Mouse (Mus musculus) forebrain, embryonic 11.5 days (tissue): ENCODE measurements around the gene Prlhr. TPM values are rescaled to one million over a fixed set of nuclear protein-coding genes. Genes with fewer than 3 reads are reported as not detected.

Experiments
- ATAC-seq: fragments of 200-750 bp; cut with Nextera tagmentation; replicated peaks from 2 replicates; pipeline ENCODE4 v1.8.0; 2017; ENCODE audit warnings: moderate TSS enrichment; ENCODE audit not compliant: low FRiP score
- DNase-seq: peaks from one replicate; pipeline ENCODE4 v3.0.0-alpha.2; 2017; ENCODE audit warnings: low spot score
- H3K27ac ChIP-seq: fragments of 300-500 bp; sonication (generic); 2 replicates; pipeline ENCODE4 v1.5.1; 2014; ENCODE audit warnings: low read depth, low read length
- H3K27me3 ChIP-seq: fragments of 300-500 bp; sonication (generic); 2 replicates; pipeline ENCODE4 v1.6.1; 2014; ENCODE audit warnings: mild to moderate bottlenecking, low read length, mixed read lengths; ENCODE audit not compliant: control insufficient read depth, insufficient read depth
- H3K36me3 ChIP-seq: fragments of 300-500 bp; sonication (generic); 2 replicates; pipeline ENCODE4 v1.6.1; 2014; ENCODE audit warnings: mild to moderate bottlenecking, low read length, moderate library complexity, mixed read lengths; ENCODE audit not compliant: control insufficient read depth, insufficient read depth
- H3K4me1 ChIP-seq: fragments of 300-500 bp; sonication (generic); replicated peaks from 2 replicates; pipeline ENCODE4 v1.6.1; 2014; ENCODE audit warnings: low read length, mixed read lengths; ENCODE audit not compliant: control insufficient read depth, insufficient read depth
- H3K4me2 ChIP-seq: fragments of 300-500 bp; sonication (generic); 2 replicates; pipeline ENCODE4 v1.6.1; 2014; ENCODE audit warnings: low read depth, mild to moderate bottlenecking, low read length, moderate library complexity, mixed read lengths; ENCODE audit not compliant: severe bottlenecking
- H3K4me3 ChIP-seq: fragments of 300-500 bp; sonication (generic); 2 replicates; pipeline ENCODE4 v1.5.1; 2014; ENCODE audit warnings: low read depth, low read length
- H3K9ac ChIP-seq: fragments of 300-500 bp; sonication (generic); 2 replicates; pipeline ENCODE4 v1.6.1; 2014; ENCODE audit warnings: low read length
- H3K9me3 ChIP-seq: fragments of 300-500 bp; sonication (generic); 2 replicates; pipeline ENCODE4 v1.6.1; 2016; ENCODE audit warnings: low read length, mixed read lengths; ENCODE audit not compliant: control insufficient read depth
- WGBS: fragments of 180-500 bp; shearing (Covaris S2); extraction: QIAGEN DNeasy Blood & Tissue Kit; methylation state at CpG from one replicate; pipeline ENCODE4 v1.1.7; 2014; 5-methylcytosine and 5-hydroxymethylcytosine counted together
- polyA plus RNA-seq: library from polyadenylated mRNA; unstranded; fragments of >200 nt; fragmentation: Nextera tagmentation; extraction: Ambion mirVana; gene quantifications from 2 replicates; pipeline ENCODE4 v1.2.1, GENCODE M21; 2014

Gene Prlhr
- polyA plus RNA-seq, 1 experiment from 2014 or later: not detected

DNA sequence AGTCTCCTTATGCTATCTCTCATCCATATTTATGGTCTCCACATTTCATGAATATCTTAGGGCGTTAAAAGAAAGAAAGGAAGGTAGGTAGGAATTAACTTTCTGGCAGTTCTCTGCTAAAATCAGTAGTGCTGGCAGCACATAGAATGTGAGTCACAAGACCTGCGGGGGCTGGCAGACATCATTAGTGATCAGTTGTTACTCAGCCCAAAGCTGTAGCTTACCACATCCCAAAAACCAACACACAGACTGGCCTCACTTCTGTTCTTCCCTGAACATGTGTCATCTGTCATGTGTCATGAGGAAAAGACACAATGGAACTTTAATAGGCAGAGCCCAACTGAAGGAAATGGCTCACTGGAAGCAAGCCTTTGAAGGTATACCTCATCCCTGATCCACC, 9.0 kb downstream of the Prlhr start:
- no peaks in the 10 kb centered on the region for H3K36me3 ChIP-seq
- no peak overlapping the region for H3K27ac ChIP-seq
- no peaks in the 10 kb centered on the region for H3K27me3 ChIP-seq
- no peaks in the 10 kb centered on the region for H3K4me1 ChIP-seq
- no peak for DNase-seq
- no peaks in the 10 kb centered on the region for H3K9me3 ChIP-seq
- H3K4me3 ChIP-seq: no peak overlapping the region
- H3K4me2 ChIP-seq: no peak overlapping the region
- WGBS: 81% methylated on average over 2 of the region's 2 CpGs
- no peak overlapping the region for H3K9ac ChIP-seq
- no peak for ATAC-seq

DNA sequence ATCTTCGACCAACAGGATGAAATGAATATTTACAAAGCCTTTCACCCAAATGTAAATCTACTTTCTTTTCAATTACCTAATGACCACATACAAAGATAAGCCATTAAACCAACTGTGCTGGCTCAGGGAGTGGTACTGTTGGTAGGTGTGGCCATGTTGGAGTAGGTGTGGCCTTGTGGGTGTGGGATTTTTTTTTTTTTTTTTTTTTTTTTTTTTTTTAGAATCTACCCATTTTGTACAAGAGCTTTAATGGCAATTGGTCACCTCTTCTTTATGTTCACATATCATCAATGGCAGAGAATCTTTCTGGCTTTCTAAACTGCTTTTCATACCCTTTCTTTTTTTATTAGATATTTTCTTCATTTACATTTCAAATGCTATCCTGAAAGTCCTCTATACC, 12.3 kb downstream of the Prlhr start:
- H3K4me3 ChIP-seq: no peak overlapping the region

DNA sequence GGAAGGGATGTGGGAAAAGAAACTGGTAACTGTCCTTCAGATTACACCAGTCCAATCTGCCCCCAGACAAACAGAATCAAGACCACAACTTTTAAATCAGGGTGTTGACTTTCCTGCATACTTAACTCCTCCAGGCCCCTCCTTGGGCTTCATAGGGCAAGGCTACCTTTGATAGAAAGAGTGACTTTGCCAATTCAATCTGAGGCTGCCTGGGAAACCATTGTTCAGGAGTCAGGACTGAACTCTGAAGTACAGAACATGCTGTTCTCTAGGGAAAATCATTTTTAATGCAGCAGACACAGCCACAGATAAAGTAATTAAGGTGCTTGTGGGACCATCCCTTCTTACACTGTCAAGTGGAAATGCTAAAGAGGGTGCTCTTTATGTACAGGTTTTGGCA, 27.6 kb downstream of the Prlhr start:
- no peaks in the 10 kb centered on the region for H3K4me1 ChIP-seq
- H3K4me3 ChIP-seq: no peak overlapping the region
- H3K4me2 ChIP-seq: no peak overlapping the region
- H3K9ac ChIP-seq: no peak overlapping the region
- H3K36me3 ChIP-seq: no peaks in the 10 kb centered on the region
- no peaks in the 10 kb centered on the region for H3K9me3 ChIP-seq
- H3K27ac ChIP-seq: no peak overlapping the region
- no peaks in the 10 kb centered on the region for H3K27me3 ChIP-seq
- ATAC-seq (no peak), DNase-seq (no peak)

More for the DNA sequence above, 12.3 kb downstream of the Prlhr start:
- Histone ChIP-seq H3K9me3 (no peaks in the 10 kb centered on the region), H3K4me1 (no peaks in the 10 kb centered on the region), H3K9ac (no peak overlapping the region), H3K27ac (no peak overlapping the region), H3K27me3 (no peaks in the 10 kb centered on the region), H3K4me2 (no peak overlapping the region), H3K36me3 (no peaks in the 10 kb centered on the region)
- WGBS: 98% methylated on average over 1 of the region's 1 CpGs
- DNase-seq (no peak), ATAC-seq (no peak)

DNA sequence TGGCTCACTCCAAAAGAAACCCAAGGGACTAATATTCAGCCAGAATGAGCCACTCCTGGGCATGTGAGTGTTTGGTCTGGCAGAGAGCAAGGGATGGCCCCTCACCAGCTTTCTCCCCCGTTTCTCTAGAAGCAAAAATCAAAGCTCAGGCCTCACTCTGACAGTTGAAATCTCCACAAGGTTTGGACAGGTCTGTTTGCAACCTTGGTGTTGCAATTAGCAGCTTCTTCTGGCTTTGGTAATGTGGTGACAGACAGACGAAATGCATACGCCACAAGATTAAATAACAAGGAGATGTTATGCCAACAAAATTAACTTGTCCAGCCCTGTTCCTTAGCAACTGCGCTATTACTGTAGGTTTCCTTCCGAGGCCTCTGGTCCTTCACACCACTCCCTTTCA, 28.0 kb downstream of the Prlhr start:
- Histone ChIP-seq H3K36me3 (no peaks in the 10 kb centered on the region), H3K4me1 (no peaks in the 10 kb centered on the region), H3K9ac (no peak overlapping the region), H3K4me2 (no peak overlapping the region), H3K4me3 (no peak overlapping the region), H3K27ac (no peak overlapping the region), H3K9me3 (no peaks in the 10 kb centered on the region), H3K27me3 (no peaks in the 10 kb centered on the region)
- ATAC-seq: no peak
- WGBS: 74% methylated on average over 5 of the region's 5 CpGs
- no peak for DNase-seq

DNA sequence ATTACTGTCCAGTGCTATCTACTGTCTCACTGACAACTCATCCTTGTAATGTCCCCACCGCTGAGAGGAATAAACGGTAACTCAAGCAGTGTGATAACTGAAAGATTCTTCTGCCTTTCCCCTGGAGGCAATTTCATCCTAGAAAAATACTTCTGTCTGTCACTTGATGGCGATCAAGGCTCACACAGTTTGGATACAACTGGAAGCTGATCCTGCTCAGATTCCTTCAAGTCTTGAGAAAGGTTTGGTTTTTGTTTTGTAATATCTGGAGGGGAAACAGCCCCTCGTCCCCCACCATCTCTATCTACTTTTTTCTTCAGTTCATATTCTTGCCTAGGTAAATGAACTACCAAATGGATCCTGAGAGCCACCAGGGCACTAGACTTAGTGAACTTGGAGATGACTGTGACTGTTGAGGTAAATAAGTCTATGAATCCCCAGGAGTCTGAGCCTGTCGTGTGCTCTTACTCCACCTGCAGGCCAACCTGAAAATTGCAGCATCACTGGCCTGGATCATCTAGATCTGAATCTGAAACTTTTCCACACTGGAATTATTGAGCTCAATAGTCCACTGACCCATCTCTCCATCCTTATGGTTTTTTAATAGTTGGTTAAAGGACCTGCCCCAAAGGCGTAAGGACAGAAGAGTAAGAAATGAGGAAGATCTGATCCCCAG, 30.4 kb downstream of the Prlhr start:
- no peak for ATAC-seq
- peak; percentile 66 for DNase-seq

DNA sequence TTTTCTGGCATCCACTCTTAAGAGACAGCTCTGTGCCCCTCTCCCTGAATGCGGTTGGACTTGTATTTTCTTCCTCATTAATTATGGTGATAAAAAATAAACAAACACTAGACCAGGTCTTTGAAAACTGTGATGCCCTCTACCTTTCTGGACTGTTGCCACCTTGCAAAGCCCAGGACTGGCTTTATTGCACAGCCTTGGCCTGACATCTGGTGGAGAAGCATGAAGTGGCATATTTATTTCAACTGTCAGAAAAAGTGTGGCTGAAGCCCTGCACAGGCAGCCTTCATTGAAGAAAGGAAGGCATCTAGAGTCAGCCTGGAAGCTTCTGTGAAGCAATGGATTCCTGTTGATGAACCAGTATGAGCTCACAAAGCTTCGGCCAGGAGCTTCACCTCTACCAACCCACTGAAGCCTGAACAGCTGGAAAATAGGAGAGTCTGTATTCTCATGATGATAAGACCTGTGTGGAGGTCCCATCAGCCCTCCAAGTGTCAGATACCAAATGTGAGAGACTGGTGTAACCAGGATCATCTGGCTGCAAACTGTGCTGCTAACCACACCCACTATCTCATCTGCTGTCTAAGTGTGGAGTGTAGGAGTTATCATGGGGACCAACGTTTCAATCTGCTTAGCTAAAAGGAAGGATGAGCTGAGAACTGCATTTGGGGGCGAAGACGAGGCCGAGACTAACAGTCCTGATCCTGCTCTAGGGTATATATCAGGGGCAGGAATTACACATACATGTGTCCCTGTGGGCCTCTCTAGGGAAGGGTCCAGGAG, 35.6 kb downstream of the Prlhr start:
- no peak for ATAC-seq
- Histone ChIP-seq H3K4me3 (no peak overlapping the region), H3K4me2 (no peak overlapping the region), H3K4me1 (no peaks in the 10 kb centered on the region), H3K27ac (no peak overlapping the region), H3K27me3 (no peaks in the 10 kb centered on the region), H3K36me3 (no peaks in the 10 kb centered on the region), H3K9me3 (no peaks in the 10 kb centered on the region), H3K9ac (no peak overlapping the region)
- WGBS: 86% methylated on average over 6 of the region's 6 CpGs
- DNase-seq: no peak

More for the DNA sequence above, 30.4 kb downstream of the Prlhr start:
- 51% methylated on average over 6 of the region's 6 CpGs for WGBS
- no peak overlapping the region for H3K9ac ChIP-seq
- H3K4me1 ChIP-seq: no peaks in the 10 kb centered on the region
- no peaks in the 10 kb centered on the region for H3K27me3 ChIP-seq
- no peaks in the 10 kb centered on the region for H3K9me3 ChIP-seq
- no peak overlapping the region for H3K4me3 ChIP-seq
- H3K4me2 ChIP-seq: no peak overlapping the region
- H3K36me3 ChIP-seq: no peaks in the 10 kb centered on the region
- no peak overlapping the region for H3K27ac ChIP-seq

DNA sequence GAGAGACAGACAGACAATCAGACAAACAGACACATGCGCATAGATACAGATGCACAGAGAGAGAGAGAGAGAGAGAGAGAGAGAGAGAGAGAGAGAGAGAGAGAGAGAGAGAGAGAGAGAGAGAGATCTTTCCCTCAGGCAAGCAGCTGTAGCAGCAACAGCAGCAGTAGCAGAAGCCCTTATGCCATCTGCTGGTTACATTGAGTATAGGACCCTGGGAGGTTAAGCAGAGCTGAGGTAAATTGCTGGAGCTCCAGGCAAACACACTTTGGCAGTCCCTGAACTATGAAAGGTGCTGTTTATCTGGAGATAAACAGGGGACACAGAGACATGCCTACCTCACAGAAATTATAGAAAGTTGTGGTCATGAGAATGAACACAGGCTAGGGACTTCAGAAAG, 50.5 kb downstream of the Prlhr start:
- Histone ChIP-seq H3K27me3 (no peaks in the 10 kb centered on the region), H3K4me3 (no peak overlapping the region), H3K9ac (no peak overlapping the region), H3K4me1 (0 out of 2 replicates have a peak, but pooled peaks cover 2% of the 10 kb centered on the region), H3K36me3 (no peaks in the 10 kb centered on the region), H3K9me3 (no peaks in the 10 kb centered on the region), H3K4me2 (no peak overlapping the region), H3K27ac (no peak overlapping the region)
- DNase-seq (peak; percentile 56), ATAC-seq (no peak)
- WGBS: 50% methylated on average over 1 of the region's 1 CpGs
